Mouse (Mus musculus) heart, embryonic 14.5 days (tissue): ENCODE results near the gene Auts2. TPM values are rescaled to one million over a fixed set of nuclear protein-coding genes. Genes with fewer than 3 reads are reported as not detected.
A peak's percentile ranks its signal among the peaks of the same experiment; 100 is the strongest.

ENCODE experiments used
- ATAC-seq: fragments of 200-750 bp; cut with Nextera tagmentation; 2 replicates; pipeline ENCODE4 v1.8.0; 2017; ENCODE audit warnings: low read depth, moderate TSS enrichment; ENCODE audit not compliant: insufficient number of reproducible peaks, insufficient read depth, low FRiP score
- H3K27ac ChIP-seq, 2 experiments: fragments of 200-500 bp in 1 of 2; fragments of 300-500 bp in 1 of 2; sonication (generic) in 1 of 2; replicated peaks in 1 of 2; 2 replicates each; pipeline ENCODE4 v1.5.1; 2012 to 2014; ENCODE audit warnings: low read depth in 2 of 2, low read length in 2 of 2, control low read depth in 1 of 2, mild to moderate bottlenecking in 1 of 2, mixed read lengths in 1 of 2; ENCODE audit not compliant: control insufficient read depth in 1 of 2, insufficient read depth in 1 of 2
- H3K27me3 ChIP-seq: fragments of 300-500 bp; sonication (generic); 2 replicates; pipeline ENCODE4 v1.6.1; 2014; ENCODE audit warnings: mild to moderate bottlenecking, low read length, control low read depth; ENCODE audit not compliant: control insufficient read depth, insufficient read depth
- H3K36me3 ChIP-seq: fragments of 300-500 bp; sonication (generic); 2 replicates; pipeline ENCODE4 v1.6.1; 2014; ENCODE audit warnings: mild to moderate bottlenecking, control low read depth, low read length, mixed read lengths; ENCODE audit not compliant: control insufficient read depth, insufficient read depth
- H3K4me1 ChIP-seq, 2 experiments: fragments of 200-500 bp in 1 of 2; fragments of 300-500 bp in 1 of 2; sonication (generic) in 1 of 2; 2 replicates each; pipeline ENCODE4 v1.6.1; 2012 to 2014; ENCODE audit warnings: low read length in 2 of 2, control low read depth in 1 of 2, mixed read lengths in 1 of 2; ENCODE audit not compliant: control insufficient read depth in 2 of 2, insufficient read depth in 2 of 2
- H3K4me2 ChIP-seq: fragments of 300-500 bp; sonication (generic); 2 replicates; pipeline ENCODE4 v1.6.1; 2014; ENCODE audit warnings: mild to moderate bottlenecking, low read length
- H3K4me3 ChIP-seq, 2 experiments: fragments of 200-500 bp in 1 of 2; fragments of 300-500 bp in 1 of 2; sonication (generic) in 1 of 2; 2 replicates each; pipeline ENCODE4 v1.5.1; 2012 to 2014; ENCODE audit warnings: low read length in 2 of 2, mild to moderate bottlenecking in 2 of 2, control low read depth in 1 of 2, low read depth in 1 of 2, moderate library complexity in 1 of 2; ENCODE audit not compliant: control insufficient read depth in 1 of 2, insufficient read depth in 1 of 2
- H3K9ac ChIP-seq: fragments of 300-500 bp; sonication (generic); 2 replicates; pipeline ENCODE4 v1.6.1; 2014; ENCODE audit warnings: mild to moderate bottlenecking, low read length
- H3K9me3 ChIP-seq: fragments of 300-500 bp; sonication (generic); 2 replicates; pipeline ENCODE4 v1.6.1; 2016; ENCODE audit warnings: low read length, control low read depth; ENCODE audit not compliant: control insufficient read depth
- WGBS: fragments of 180-500 bp; shearing (Covaris S2); extraction: QIAGEN DNeasy Blood & Tissue Kit; methylation state at CpG from one replicate; pipeline ENCODE4 v1.1.7; 2014; 5-methylcytosine and 5-hydroxymethylcytosine counted together
- polyA plus RNA-seq: library from polyadenylated mRNA; unstranded; fragments of >200 nt; fragmentation: Nextera tagmentation; extraction: Ambion mirVana; gene quantifications from 2 replicates; pipeline ENCODE4 v1.2.1, GENCODE M21; 2014

Gene Auts2
- polyA plus RNA-seq, 1 experiment from 2014 or later: 18.0 TPM

DNA sequence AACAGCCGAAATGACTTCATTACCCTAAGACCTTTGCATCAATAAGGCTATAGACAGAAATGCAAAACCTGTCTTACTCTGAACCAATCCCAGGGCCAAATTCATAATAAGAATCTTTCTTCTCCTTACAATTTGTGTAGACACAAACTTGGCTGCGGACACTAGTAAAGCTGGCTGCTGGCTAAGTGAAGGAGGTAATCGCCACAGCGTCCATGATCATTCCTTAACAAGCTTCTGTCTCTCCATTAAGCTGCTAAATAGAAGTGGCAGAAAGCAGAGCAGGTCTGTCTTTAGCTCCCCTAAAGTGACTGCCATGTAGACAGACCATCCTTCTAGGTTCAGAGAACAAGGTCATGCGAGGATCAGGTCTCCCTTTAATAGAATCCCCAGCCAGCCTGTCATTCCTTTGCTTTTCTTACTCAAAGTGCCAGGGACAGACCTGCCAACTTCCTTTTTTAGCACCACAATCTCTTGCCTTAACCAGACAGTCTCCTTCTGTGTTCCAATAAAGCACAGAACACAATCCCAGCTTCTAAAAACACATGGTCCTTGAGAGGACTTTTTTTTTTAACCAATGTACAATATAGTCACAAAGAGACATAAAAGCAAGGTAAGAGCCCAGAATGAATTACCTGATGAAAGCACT is 70.8 kb downstream of the Auts2 start:
- H3K4me1 ChIP-seq: peaks cover 4 to 24% of the 10 kb centered on the region in 2 experiments
- H3K9me3 ChIP-seq: no peaks in the 10 kb centered on the region
- no peak overlapping the region for H3K9ac ChIP-seq
- peak overlapping the region; percentile 48 to 54 for H3K27ac ChIP-seq
- no peak overlapping the region for H3K4me3 ChIP-seq
- no peak for ATAC-seq
- H3K27me3 ChIP-seq: no peaks in the 10 kb centered on the region
- H3K4me2 ChIP-seq: peak overlapping the region; percentile 26
- no peaks in the 10 kb centered on the region for H3K36me3 ChIP-seq
- WGBS: 53% methylated on average over 5 of the region's 5 CpGs

DNA sequence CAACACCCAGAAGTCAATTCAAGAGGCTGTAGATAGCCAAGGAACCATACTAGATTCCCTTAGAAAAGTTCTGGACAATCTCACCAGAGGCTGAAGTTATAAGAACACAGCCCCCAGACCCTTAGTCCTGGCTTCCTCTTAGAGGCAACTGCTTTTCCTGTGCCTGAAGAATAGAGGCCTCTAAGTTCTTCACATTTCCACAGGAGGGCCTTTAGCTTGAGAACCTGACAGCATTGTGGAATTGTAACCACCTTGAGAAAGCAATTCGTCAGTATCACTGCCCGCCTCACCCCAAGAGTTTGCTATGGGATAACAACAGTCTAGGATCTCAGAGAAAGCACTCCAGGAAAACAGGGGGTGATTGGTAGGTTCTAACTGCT is 75.8 kb downstream of the Auts2 start:
- peaks cover 0 to 19% of the 10 kb centered on the region in 2 experiments; a peak in 3 of 4 replicates for H3K4me1 ChIP-seq
- no peak for ATAC-seq
- no peak overlapping the region for H3K4me2 ChIP-seq
- H3K27me3 ChIP-seq: no peaks in the 10 kb centered on the region
- no peak overlapping the region for H3K9ac ChIP-seq
- no peak overlapping the region for H3K27ac ChIP-seq
- no peaks in the 10 kb centered on the region for H3K9me3 ChIP-seq
- WGBS: 85% methylated on average over 2 of the region's 2 CpGs
- H3K36me3 ChIP-seq: no peaks in the 10 kb centered on the region
- no peak overlapping the region for H3K4me3 ChIP-seq

DNA sequence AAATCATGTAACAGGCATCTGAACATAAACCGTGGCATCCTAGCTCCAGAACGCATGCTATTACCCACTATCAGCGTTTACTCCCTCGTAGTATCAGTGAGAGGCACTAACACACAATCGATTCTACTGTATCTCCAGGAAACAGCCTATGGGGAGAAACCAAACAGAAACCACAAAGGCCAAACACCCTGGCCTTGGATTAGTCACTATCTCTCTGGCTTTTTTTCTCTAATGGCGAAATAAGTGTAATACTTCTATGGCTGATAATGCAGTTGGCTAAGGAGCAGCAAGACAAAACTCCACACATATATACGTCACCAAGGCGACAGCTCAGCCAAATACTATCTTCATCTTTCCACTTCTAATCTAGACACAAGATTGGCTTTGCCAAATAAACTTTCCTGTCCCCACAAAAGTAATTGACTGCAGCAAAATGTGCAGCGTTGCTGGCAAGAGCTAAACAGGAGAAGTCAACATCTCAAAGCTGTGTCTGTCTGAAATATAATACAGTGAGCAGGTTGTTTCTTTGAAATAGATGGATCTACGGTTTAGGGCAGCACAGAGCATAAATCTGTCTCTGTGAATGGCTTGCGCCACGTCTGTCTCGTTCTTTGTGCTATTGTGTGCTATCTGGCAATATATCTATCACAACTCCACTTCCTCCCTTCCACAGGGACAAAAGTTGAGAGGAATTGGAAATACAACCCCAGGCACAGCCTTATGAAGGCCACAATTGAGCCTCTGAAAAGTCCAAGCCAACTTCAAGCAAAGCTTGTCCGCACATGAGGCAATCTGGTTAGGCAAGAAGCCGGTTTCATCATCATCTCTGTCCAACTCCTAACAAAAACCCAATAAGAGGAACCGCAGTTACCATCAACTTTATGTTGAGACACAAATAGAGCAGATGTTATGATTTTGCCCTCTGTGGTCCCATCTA is 76.4 kb downstream of the Auts2 start:
- Histone ChIP-seq H3K4me1 (peaks cover 0 to 12% of the 10 kb centered on the region in 2 experiments; a peak in 2 of 4 replicates), H3K4me3 (no peak overlapping the region), H3K27me3 (no peaks in the 10 kb centered on the region), H3K36me3 (no peaks in the 10 kb centered on the region), H3K4me2 (no peak overlapping the region), H3K9ac (no peak overlapping the region), H3K9me3 (no peaks in the 10 kb centered on the region), H3K27ac (0 out of 4 replicates have a peak overlapping the region, but pooled peaks of 1 of the 2 experiments have one; percentile 24)
- no peak; the same call in 1 of the 2 replicates for ATAC-seq
- 60% methylated on average over 16 of the region's 16 CpGs for WGBS

DNA sequence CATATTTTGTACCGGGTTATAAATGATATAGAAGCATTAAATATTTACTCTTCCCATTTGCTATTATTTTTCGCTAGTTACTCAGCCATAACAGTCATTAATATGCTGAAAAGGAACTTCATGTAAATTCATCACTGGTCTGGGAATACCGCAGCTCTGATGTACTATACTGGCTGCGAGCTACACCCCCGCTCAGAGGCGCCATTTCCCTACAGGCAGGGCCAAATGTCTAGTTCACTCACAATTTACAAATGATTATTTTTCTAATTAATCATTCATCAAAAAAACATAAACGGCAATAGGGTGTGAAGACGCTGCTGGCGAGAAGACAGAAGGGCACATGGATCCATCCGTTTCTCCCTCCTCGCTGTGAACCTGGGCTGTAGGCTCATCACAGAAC is 80.6 kb downstream of the Auts2 start:
- H3K9me3 ChIP-seq: no peaks in the 10 kb centered on the region
- ATAC-seq: no peak
- 88% methylated on average over 11 of the region's 11 CpGs for WGBS
- H3K4me2 ChIP-seq: no peak overlapping the region
- H3K4me1 ChIP-seq: peaks cover 0 to 12% of the 10 kb centered on the region in 2 experiments; a peak in 2 of 4 replicates
- H3K27me3 ChIP-seq: no peaks in the 10 kb centered on the region
- no peak overlapping the region for H3K27ac ChIP-seq
- no peak overlapping the region for H3K4me3 ChIP-seq
- H3K36me3 ChIP-seq: no peaks in the 10 kb centered on the region
- no peak overlapping the region for H3K9ac ChIP-seq

DNA sequence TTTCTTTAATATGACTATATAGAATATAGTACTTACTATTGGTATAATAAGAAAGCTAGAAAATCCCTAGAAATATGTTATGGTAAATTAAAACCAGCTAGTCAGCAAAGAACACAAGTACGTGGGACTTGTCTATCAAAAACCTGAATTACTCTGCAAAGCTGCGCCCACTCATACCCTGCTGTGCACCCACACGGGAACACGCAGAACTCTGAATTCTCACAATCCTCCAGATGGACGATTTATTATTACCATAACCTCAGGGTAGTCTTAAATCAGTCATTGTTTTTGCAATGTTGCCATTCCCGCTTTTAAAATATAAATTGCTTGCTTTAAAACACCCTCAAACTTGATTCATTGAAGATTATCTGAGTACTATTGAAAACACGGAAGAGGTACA is 84.6 kb downstream of the Auts2 start:
- WGBS: 94% methylated on average over 7 of the region's 7 CpGs
- no peak overlapping the region for H3K4me3 ChIP-seq
- H3K4me1 ChIP-seq: peaks cover 0 to 9% of the 10 kb centered on the region in 2 experiments; a peak in 1 of 4 replicates
- H3K9me3 ChIP-seq: no peaks in the 10 kb centered on the region
- H3K9ac ChIP-seq: no peak overlapping the region
- no peaks in the 10 kb centered on the region for H3K27me3 ChIP-seq
- no peak overlapping the region for H3K4me2 ChIP-seq
- no peak for ATAC-seq
- no peaks in the 10 kb centered on the region for H3K36me3 ChIP-seq
- H3K27ac ChIP-seq: no peak overlapping the region

DNA sequence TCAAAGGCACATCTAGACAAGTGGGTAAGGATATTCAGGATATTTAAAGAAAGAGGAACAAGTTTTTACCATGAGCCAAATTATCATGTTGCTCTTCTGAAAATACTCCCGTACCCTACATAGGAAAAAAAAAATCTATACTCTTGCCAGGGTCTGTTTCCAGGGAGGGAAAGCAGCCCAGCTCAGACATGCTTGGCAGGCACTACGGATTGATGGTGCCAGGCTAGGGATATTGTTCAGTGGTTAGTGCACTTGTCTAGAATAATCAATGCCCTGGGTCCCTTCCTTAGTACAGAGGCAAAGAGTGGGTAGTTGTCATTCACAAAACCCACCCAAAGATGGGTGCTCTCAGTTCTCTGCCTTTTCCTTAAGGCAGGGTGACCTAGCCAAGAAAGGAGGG is 90.8 kb downstream of the Auts2 start:
- 87% methylated on average over 2 of the region's 2 CpGs for WGBS
- H3K27ac ChIP-seq: no peak overlapping the region
- no peaks in the 10 kb centered on the region for H3K36me3 ChIP-seq
- no peak overlapping the region for H3K4me2 ChIP-seq
- no peak overlapping the region for H3K9ac ChIP-seq
- H3K4me1 ChIP-seq: peaks cover 0 to 9% of the 10 kb centered on the region in 2 experiments; a peak in 1 of 4 replicates
- H3K27me3 ChIP-seq: no peaks in the 10 kb centered on the region
- no peak for ATAC-seq
- H3K4me3 ChIP-seq: no peak overlapping the region
- no peaks in the 10 kb centered on the region for H3K9me3 ChIP-seq

DNA sequence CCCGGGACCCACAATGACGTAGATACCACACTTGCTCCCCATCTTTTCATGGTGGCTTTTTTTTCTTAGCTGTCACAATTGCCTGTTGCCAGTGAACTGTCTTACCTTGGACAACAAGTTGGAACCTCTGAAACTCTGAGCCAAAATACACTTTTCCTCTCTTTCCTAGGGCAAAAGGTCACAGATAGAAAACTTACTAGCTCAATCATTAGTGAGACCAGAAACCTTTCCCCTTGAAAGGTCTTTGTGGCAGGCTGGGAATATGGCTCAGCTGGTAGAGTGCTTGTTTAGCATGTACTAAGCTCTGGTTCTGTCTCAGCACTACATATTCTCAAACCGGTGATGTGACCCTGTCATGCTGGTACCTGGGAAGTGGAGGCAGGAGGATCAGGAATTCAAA is 93.1 kb downstream of the Auts2 start:
- Histone ChIP-seq H3K4me2 (no peak overlapping the region), H3K4me1 (peaks cover 0 to 8% of the 10 kb centered on the region in 2 experiments; a peak in 1 of 4 replicates), H3K27ac (no peak overlapping the region), H3K27me3 (no peaks in the 10 kb centered on the region), H3K9me3 (no peaks in the 10 kb centered on the region), H3K9ac (no peak overlapping the region), H3K36me3 (no peaks in the 10 kb centered on the region), H3K4me3 (no peak overlapping the region)
- 98% methylated on average over 3 of the region's 3 CpGs for WGBS
- no peak for ATAC-seq
